Mouse (Mus musculus): ENCODE measurements around the gene Slf1. TPM values are rescaled to one million over a fixed set of nuclear protein-coding genes. Genes with fewer than 3 reads are reported as not detected.

Slf1 gene
- polyA plus RNA-seq (2014; fragmentation: Illumina TruSeq; extraction: RNeasy Lipid Tissue Mini Kit (QIAGEN cat#74804)) = 58.1 TPM

GRCm38 (mm10) chr13:77134931-77135620, at the start of gene Slf1, which contains the start of gene 2210408I21Rik:
TSS of gene Slf1 (minus strand) at chr13:77135473.
TSS of gene 2210408I21Rik (plus strand) at chr13:77135540.

Other genes with a start within 250 kb of the Slf1 start
- gene 2210408I21Rik, start 67 bp upstream of the Slf1 start, polyA plus RNA-seq (2014; fragmentation: Illumina TruSeq; extraction: RNeasy Lipid Tissue Mini Kit (QIAGEN cat#74804)) = 37.7 TPM

Data from ovary, adult 10 weeks (tissue).